Mouse (Mus musculus) midbrain, embryonic 14.5 days (tissue): ENCODE measurements at regions not wholly inside any gene's neighbourhood (a gene's known extent, or its start where the extent isn't known, plus 50 kb on each side); places are given as distances from the start of the nearest gene placed in this dataset.

Source experiments
- ATAC-seq: fragments of 200-750 bp; cut with Nextera tagmentation; 2 replicates; pipeline ENCODE4 v1.8.0; 2017; ENCODE audit warnings: moderate number of reproducible peaks, moderate library complexity; ENCODE audit not compliant: low FRiP score, low TSS enrichment
- DNase-seq: peaks from one replicate; pipeline ENCODE4 v3.0.0-alpha.2; 2015
- H3K27ac ChIP-seq: fragments of 300-500 bp; sonication (generic); replicated peaks from 2 replicates; pipeline ENCODE4 v1.5.1; 2014; ENCODE audit warnings: mild to moderate bottlenecking, low read depth, low read length, moderate library complexity
- H3K27me3 ChIP-seq: fragments of 300-500 bp; sonication (generic); 2 replicates; pipeline ENCODE4 v1.6.1; 2014; ENCODE audit warnings: low read length, control low read depth, mixed read lengths; ENCODE audit not compliant: control insufficient read depth, insufficient read depth
- H3K36me3 ChIP-seq: fragments of 300-500 bp; sonication (generic); 2 replicates; pipeline ENCODE4 v1.6.1; 2014; ENCODE audit warnings: low read length, control low read depth; ENCODE audit not compliant: control insufficient read depth, insufficient read depth
- H3K4me1 ChIP-seq: fragments of 300-500 bp; sonication (generic); 2 replicates; pipeline ENCODE4 v1.6.1; 2014; ENCODE audit warnings: mild to moderate bottlenecking, antibody characterized with exemption, low read length, control low read depth; ENCODE audit not compliant: control insufficient read depth, insufficient read depth
- H3K4me2 ChIP-seq: fragments of 300-500 bp; sonication (generic); 2 replicates; pipeline ENCODE4 v1.6.1; 2014; ENCODE audit warnings: mild to moderate bottlenecking, low read length, moderate library complexity
- H3K4me3 ChIP-seq: fragments of 300-500 bp; sonication (generic); replicated peaks from 2 replicates; pipeline ENCODE4 v1.5.1; 2014; ENCODE audit warnings: low read depth, low read length
- H3K9ac ChIP-seq: fragments of 300-500 bp; sonication (generic); replicated peaks from 2 replicates; pipeline ENCODE4 v1.6.1; 2014; ENCODE audit warnings: mild to moderate bottlenecking, low read length, moderate library complexity
- H3K9me3 ChIP-seq: fragments of 300-500 bp; sonication (generic); 2 replicates; pipeline ENCODE4 v1.6.1; 2016; ENCODE audit warnings: low read length, control low read depth, mixed read lengths; ENCODE audit not compliant: control insufficient read depth
- WGBS: fragments of 180-500 bp; shearing (Covaris S2); extraction: QIAGEN DNeasy Blood & Tissue Kit; methylation state at CpG from one replicate; pipeline ENCODE4 v1.1.7; 2014; 5-methylcytosine and 5-hydroxymethylcytosine counted together

- Histone ChIP-seq H3K4me2 (no peak overlapping the region), H3K9ac (no peak overlapping the region), H3K27ac (no peak overlapping the region), H3K9me3 (no peaks in the 10 kb centered on the region), H3K36me3 (no peaks in the 10 kb centered on the region), H3K4me1 (no peaks in the 10 kb centered on the region), H3K27me3 (no peaks in the 10 kb centered on the region), H3K4me3 (no peak overlapping the region)
- DNase-seq (peak; percentile 23), ATAC-seq (no peak)
- 75% methylated on average over 6 of the region's 6 CpGs for WGBS
Measured at GRCm38 (mm10) chr2:178888704-178889103, 458.4 kb downstream of the Cdh26 start.

GRCm38 (mm10) chr2:178902397-178902796 lies 472.1 kb downstream of the Cdh26 start:
- ATAC-seq = no peak
- no peaks in the 10 kb centered on the region for H3K27me3 ChIP-seq
- H3K9ac ChIP-seq = no peak overlapping the region
- no peaks in the 10 kb centered on the region for H3K4me1 ChIP-seq
- H3K9me3 ChIP-seq = no peaks in the 10 kb centered on the region
- H3K27ac ChIP-seq = no peak overlapping the region
- 86% methylated on average over 5 of the region's 5 CpGs for WGBS
- no peaks in the 10 kb centered on the region for H3K36me3 ChIP-seq
- DNase-seq = no peak
- H3K4me3 ChIP-seq = no peak overlapping the region
- no peak overlapping the region for H3K4me2 ChIP-seq

- H3K9me3 ChIP-seq = no peaks in the 10 kb centered on the region
- no peak overlapping the region for H3K4me2 ChIP-seq
- H3K9ac ChIP-seq = no peak overlapping the region
- ATAC-seq (no peak), DNase-seq (no peak)
- 77% methylated on average over 7 of the region's 7 CpGs for WGBS
- H3K27me3 ChIP-seq = no peaks in the 10 kb centered on the region
- H3K4me3 ChIP-seq = no peak overlapping the region
- no peaks in the 10 kb centered on the region for H3K4me1 ChIP-seq
- H3K27ac ChIP-seq = no peak overlapping the region
- H3K36me3 ChIP-seq = no peaks in the 10 kb centered on the region
Measured at GRCm38 (mm10) chr2:178909325-178909724, 479.0 kb downstream of the Cdh26 start.

- ATAC-seq = no peak
- 79% methylated on average over 3 of the region's 3 CpGs for WGBS
Measured at GRCm38 (mm10) chr2:178911646-178912045, 481.3 kb downstream of the Cdh26 start.

GRCm38 (mm10) chr2:178916316-178917033 lies 486.1 kb downstream of the Cdh26 start:
- ATAC-seq (no peak), DNase-seq (no peak)
- Histone ChIP-seq H3K4me1 (0 out of 2 replicates have a peak, but pooled peaks cover 3% of the 10 kb centered on the region), H3K4me2 (no peak overlapping the region), H3K4me3 (no peak overlapping the region), H3K27ac (no peak overlapping the region), H3K9me3 (no peaks in the 10 kb centered on the region), H3K36me3 (no peaks in the 10 kb centered on the region), H3K9ac (no peak overlapping the region), H3K27me3 (no peaks in the 10 kb centered on the region)
- WGBS = 59% methylated on average over 6 of the region's 6 CpGs

More at GRCm38 (mm10) chr2:178911646-178912045, 481.3 kb downstream of the Cdh26 start:
- Histone ChIP-seq H3K9ac (no peak overlapping the region), H3K36me3 (no peaks in the 10 kb centered on the region), H3K4me3 (no peak overlapping the region), H3K9me3 (no peaks in the 10 kb centered on the region), H3K4me2 (no peak overlapping the region), H3K27me3 (no peaks in the 10 kb centered on the region), H3K4me1 (0 out of 2 replicates have a peak, but pooled peaks cover 1% of the 10 kb centered on the region), H3K27ac (no peak overlapping the region)
- DNase-seq = no peak

GRCm38 (mm10) chr2:178924456-178925115 lies 494.3 kb downstream of the Cdh26 start:
- H3K4me1 ChIP-seq = no peaks in the 10 kb centered on the region
- whole genome bisulfite sequencing = 64% methylated on average over 4 of the region's 4 CpGs
- H3K4me2 ChIP-seq = no peak overlapping the region
- H3K36me3 ChIP-seq = no peaks in the 10 kb centered on the region
- no peaks in the 10 kb centered on the region for H3K9me3 ChIP-seq
- DNase-seq = no peak
- H3K27ac ChIP-seq = no peak overlapping the region
- ATAC-seq = no peak
- H3K27me3 ChIP-seq = no peaks in the 10 kb centered on the region
- H3K9ac ChIP-seq = no peak overlapping the region
- no peak overlapping the region for H3K4me3 ChIP-seq

- Histone ChIP-seq H3K36me3 (no peaks in the 10 kb centered on the region), H3K27ac (no peak overlapping the region), H3K4me1 (no peaks in the 10 kb centered on the region), H3K9me3 (no peaks in the 10 kb centered on the region), H3K4me2 (no peak overlapping the region), H3K27me3 (no peaks in the 10 kb centered on the region), H3K9ac (no peak overlapping the region), H3K4me3 (no peak overlapping the region)
- DNase-seq (no peak), ATAC-seq (no peak)
- 43% methylated on average over 13 of the region's 13 CpGs for WGBS
Measured at GRCm38 (mm10) chr2:178927038-178927660, 496.8 kb downstream of the Cdh26 start.

GRCm38 (mm10) chr2:178929033-178929432 lies 498.7 kb downstream of the Cdh26 start:
- no peak overlapping the region for H3K27ac ChIP-seq
- no peaks in the 10 kb centered on the region for H3K36me3 ChIP-seq
- H3K27me3 ChIP-seq = no peaks in the 10 kb centered on the region
- H3K9ac ChIP-seq = no peak overlapping the region
- H3K4me3 ChIP-seq = no peak overlapping the region
- H3K4me2 ChIP-seq = no peak overlapping the region
- 73% methylated on average over 6 of the region's 6 CpGs for WGBS
- no peaks in the 10 kb centered on the region for H3K4me1 ChIP-seq
- no peaks in the 10 kb centered on the region for H3K9me3 ChIP-seq
- no peak for ATAC-seq
- DNase-seq = no peak
